Mouse (Mus musculus) hindlimb bud, embryonic 11.5 days (tissue): ENCODE data around the gene 1700025G04Rik.
"Not testable (repeated sequence)": the region's sequence is repeated elsewhere in the genome, so short reads cannot be mapped to it uniquely, and the experiment has no call there.

Source experiments
- DNase-seq: peaks from one replicate; pipeline ENCODE4 v3.0.0-alpha.2; 2012; ENCODE audit warnings: low read depth, low spot score; ENCODE audit errors: extremely low spot score

1700025G04Rik gene

GRCm38 (mm10) chr1:151863135-151863796 lies 226.7 kb downstream of the 1700025G04Rik start:
- DNase-seq: no peak

GRCm38 (mm10) chr1:151862109-151862508 lies 227.8 kb downstream of the 1700025G04Rik start:
- DNase-seq: no peak

GRCm38 (mm10) chr1:151861334-151861995 lies 228.5 kb downstream of the 1700025G04Rik start:
- DNase-seq: no peak

- no peak for DNase-seq
Observed at GRCm38 (mm10) chr1:151858474-151858873, 231.5 kb downstream of the 1700025G04Rik start.

- DNase-seq: no peak
Observed at GRCm38 (mm10) chr1:151855561-151855960, 234.4 kb downstream of the 1700025G04Rik start.

- no peak for DNase-seq
Observed at GRCm38 (mm10) chr1:151851976-151852375, 237.9 kb downstream of the 1700025G04Rik start.

- no peak for DNase-seq
Observed at GRCm38 (mm10) chr1:151851051-151851848, 238.7 kb downstream of the 1700025G04Rik start.

- no peak for DNase-seq
Observed at GRCm38 (mm10) chr1:151849993-151850608, 239.8 kb downstream of the 1700025G04Rik start.

- no peak for DNase-seq
Observed at GRCm38 (mm10) chr1:151848286-151848685, 241.6 kb downstream of the 1700025G04Rik start.

- no peak for DNase-seq
Observed at GRCm38 (mm10) chr1:151845926-151846782, 243.8 kb downstream of the 1700025G04Rik start.

GRCm38 (mm10) chr1:151845252-151845832 lies 244.6 kb downstream of the 1700025G04Rik start:
- no peak for DNase-seq

- DNase-seq: not testable (repeated sequence)
Observed at GRCm38 (mm10) chr1:151840345-151840744, 249.6 kb downstream of the 1700025G04Rik start.

- no peak for DNase-seq
Observed at GRCm38 (mm10) chr1:151835261-151835660, 254.7 kb downstream of the 1700025G04Rik start.

- DNase-seq: no peak
Observed at GRCm38 (mm10) chr1:151831791-151832190, 258.1 kb downstream of the 1700025G04Rik start.

GRCm38 (mm10) chr1:151825065-151825464 lies 264.9 kb downstream of the 1700025G04Rik start:
- no peak for DNase-seq

- DNase-seq: peak; percentile 69
Observed at GRCm38 (mm10) chr1:151820457-151820856, 269.5 kb downstream of the 1700025G04Rik start.

- DNase-seq: no peak
Observed at GRCm38 (mm10) chr1:151819190-151819589, 270.7 kb downstream of the 1700025G04Rik start.

GRCm38 (mm10) chr1:151816051-151816450 lies 273.9 kb downstream of the 1700025G04Rik start:
- no peak for DNase-seq

- DNase-seq: no peak
Observed at GRCm38 (mm10) chr1:151812004-151812712, 277.8 kb downstream of the 1700025G04Rik start.
